Mouse (Mus musculus) splenic B cell, adult 2 months (primary cell): Measurements from ENCODE around the gene Rnf34.

Source experiments
- DNase-seq: peaks from one replicate; pipeline ENCODE4 v3.0.0-alpha.2; 2011; ENCODE audit warnings: low read depth, low spot score
- H3K27me3 ChIP-seq: 2 replicates; pipeline ENCODE4 v1.6.1; 2012; ENCODE audit warnings: mild to moderate bottlenecking, low read length, moderate library complexity, mixed read lengths; ENCODE audit not compliant: control insufficient read depth, poor library complexity, insufficient read depth, severe bottlenecking
- H3K36me3 ChIP-seq: 2 replicates; pipeline ENCODE4 v1.6.1; 2012; ENCODE audit warnings: mild to moderate bottlenecking, low read length, moderate library complexity, mixed read lengths; ENCODE audit not compliant: control insufficient read depth, poor library complexity, insufficient read depth, severe bottlenecking

Rnf34 gene

DNA sequence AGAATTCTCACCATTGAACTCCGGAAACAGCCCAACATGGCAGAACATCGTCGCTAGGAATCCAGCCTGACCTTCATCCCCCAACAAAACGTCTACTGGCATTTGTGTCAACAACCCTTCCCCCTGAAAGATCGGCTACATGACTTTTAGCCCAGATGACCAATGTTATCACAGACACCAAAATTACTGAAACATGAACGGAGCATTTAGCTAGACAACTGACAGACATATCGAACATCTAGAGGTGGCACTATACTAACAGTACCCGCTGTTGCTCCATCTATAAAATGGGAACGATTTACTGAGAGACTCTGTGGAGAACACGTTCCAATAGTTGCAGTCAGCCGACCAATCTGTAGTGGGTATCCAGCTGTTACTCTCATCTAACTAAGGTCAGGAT lies 51.3 kb downstream of the Rnf34 start:
- H3K27me3 ChIP-seq = no peaks in the 10 kb centered on the region
- no peak for DNase-seq
- H3K36me3 ChIP-seq = no peaks in the 10 kb centered on the region

DNA sequence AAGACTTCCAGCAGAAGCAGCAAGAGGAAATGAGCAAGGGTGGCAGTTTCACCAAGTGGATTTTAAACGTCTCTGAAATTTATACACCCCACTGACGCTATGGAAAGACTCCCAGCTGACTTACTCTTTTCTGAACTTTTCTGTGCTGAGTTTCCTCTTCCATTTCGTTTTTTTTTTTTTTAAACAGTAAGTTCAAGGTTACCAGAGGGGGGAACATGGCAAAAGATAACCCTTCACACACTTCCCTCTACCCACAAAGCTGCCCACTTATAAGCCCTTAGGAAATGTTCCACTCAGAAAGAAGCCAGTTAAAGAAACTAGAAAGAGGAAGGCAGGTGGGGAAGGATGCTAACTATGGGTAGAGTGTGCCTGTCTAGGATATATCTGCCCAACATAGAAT lies 51.8 kb downstream of the Rnf34 start:
- DNase-seq = no peak
- Histone ChIP-seq H3K27me3 (no peaks in the 10 kb centered on the region), H3K36me3 (no peaks in the 10 kb centered on the region)

DNA sequence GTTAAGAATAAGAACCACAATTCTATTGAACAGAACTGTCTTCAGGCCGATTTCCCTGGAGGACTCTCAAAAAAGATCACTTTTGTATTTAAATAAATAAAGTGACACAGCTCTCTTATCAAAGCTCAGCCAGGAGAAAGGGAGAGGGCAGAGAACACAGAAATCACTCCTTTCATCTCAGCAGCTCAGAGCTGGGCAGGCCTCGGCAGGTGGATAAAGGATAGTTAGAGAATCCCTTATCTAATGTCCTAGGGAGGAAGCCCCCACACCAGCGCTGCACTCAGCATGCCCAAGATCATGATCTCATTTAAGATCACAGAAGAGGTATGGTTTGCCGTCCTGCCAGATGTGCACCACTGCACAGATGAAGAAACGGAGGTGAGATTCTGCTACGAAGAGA lies 52.4 kb downstream of the Rnf34 start:
- Histone ChIP-seq H3K27me3 (no peaks in the 10 kb centered on the region), H3K36me3 (no peaks in the 10 kb centered on the region)
- DNase-seq = no peak

DNA sequence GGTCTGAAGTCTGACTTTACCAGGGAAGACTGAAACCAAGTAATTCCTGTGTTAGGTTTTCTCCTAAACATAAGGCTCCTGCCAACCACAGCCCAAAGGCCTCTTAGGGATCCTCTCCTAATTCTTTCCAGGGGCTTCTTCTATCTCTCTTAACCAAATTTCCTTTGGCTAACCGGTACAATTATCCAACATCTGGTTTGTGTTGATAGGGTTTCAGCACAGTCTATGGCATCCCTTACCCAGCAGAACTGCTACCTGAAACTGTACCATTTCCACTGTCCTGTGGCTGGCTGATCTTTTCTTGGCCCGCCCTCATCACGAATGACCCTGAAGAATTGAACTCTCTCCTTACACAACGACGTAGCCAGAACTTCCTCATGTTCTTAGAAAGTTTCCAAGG lies 53.3 kb downstream of the Rnf34 start:
- no peak for DNase-seq
- H3K36me3 ChIP-seq = no peaks in the 10 kb centered on the region
- H3K27me3 ChIP-seq = no peaks in the 10 kb centered on the region

DNA sequence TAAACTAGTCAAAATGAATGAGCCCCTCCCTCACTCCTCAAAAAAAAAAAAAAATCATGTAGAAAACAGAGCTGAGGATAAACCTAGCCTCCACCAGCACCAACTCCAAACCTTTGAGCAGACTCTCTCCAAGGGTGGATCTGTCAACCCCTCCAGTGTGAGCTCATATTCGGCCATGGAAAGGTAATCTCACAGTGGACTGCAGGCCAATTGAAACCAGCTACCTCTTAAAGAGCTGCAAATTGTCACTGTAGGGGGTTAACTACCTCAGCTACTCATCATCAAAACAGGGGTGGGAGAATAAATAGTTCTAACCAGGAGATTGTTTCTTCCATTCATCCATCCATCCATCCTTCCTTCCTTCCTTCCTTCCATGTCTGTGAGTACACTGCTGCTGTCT lies 57.3 kb downstream of the Rnf34 start:
- Histone ChIP-seq H3K27me3 (no peaks in the 10 kb centered on the region), H3K36me3 (peaks cover 2% of the 10 kb centered on the region; the same call in 1 of the 2 replicates)
- no peak for DNase-seq

DNA sequence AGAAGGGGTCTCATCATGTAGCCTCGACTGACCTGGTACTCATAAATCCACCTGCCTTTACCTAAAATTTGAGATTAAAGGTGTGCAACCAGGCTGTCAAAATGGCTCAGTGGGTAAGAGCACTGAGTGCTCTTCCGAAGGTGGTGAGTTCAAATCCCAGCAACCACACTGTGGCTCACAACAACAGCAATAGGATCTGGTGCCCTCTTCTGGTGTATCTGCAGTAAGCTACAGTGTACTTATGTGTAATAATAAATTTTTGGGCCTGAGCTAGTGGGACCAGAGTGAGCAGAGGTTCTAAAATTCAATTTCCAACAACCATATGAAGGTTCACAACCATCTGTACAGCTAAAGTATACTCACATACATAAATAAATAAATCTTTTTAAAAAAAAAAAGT lies 58.2 kb downstream of the Rnf34 start:
- no peaks in the 10 kb centered on the region for H3K27me3 ChIP-seq
- peaks cover 2% of the 10 kb centered on the region; the same call in 1 of the 2 replicates for H3K36me3 ChIP-seq
- DNase-seq = peak; percentile 37

DNA sequence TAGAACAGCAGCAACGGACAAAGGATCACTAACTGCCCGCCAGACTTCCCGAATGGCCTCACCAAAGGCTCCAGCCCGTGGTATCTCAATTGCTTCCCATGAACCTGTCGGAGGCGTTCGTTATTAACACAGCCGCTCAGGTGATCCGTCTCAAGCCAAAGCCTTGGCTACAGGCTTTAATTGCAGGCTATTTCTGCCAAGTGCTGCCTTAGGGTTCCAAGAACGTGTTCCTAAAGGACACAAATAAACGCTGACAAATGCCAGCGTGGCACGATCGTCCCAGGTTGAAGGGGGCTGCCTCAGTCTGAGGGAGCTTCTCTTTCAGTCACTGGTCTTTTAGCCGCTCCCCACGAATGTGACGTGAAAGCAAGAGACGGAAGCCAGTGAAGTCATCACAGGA lies 59.6 kb downstream of the Rnf34 start:
- no peak for DNase-seq
- H3K27me3 ChIP-seq = no peaks in the 10 kb centered on the region
- H3K36me3 ChIP-seq = peaks cover 2% of the 10 kb centered on the region; the same call in 1 of the 2 replicates

DNA sequence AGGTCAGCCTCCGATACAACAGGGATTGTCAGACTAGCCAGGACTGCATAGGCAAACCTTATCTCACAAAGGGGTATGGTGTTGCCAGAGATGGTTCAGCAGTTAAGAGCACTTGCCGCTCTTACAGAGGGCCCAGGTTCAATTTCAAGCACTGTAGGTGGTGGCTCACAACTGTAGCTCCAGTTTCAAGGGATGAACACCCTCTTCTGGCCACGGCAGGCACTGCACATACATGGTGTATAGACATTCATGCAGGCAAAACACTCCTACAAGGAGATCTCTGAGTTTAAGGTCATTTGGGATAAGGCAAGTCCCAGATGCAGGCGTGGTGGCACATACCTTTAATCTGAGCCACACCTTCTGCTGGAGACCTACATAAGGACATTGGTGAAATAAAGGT lies 63.0 kb downstream of the Rnf34 start:
- Histone ChIP-seq H3K27me3 (no peaks in the 10 kb centered on the region), H3K36me3 (peaks cover 2% of the 10 kb centered on the region; the same call in 1 of the 2 replicates)
- DNase-seq = no peak

DNA sequence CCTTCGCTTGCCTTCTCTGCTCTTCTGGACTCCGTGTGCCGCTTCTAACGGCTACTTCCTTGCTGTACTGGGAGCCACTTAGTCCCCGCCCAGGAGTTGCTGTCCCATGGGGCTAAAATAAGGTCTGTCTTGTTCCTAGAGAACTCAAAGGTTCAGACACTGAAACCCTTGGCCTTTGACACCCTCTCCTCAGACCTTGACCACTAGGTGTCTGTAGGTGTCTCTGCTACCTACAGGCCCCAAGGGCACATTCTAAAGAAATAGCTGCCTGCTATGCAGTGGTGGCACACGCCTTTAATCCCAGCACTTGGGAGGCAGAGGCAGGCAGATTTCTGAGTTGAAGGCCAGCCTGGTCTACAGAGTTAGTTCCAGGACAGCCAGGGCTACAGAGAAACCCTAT lies 66.3 kb downstream of the Rnf34 start:
- Histone ChIP-seq H3K36me3 (peaks cover under 1% of the 10 kb centered on the region; the same call in 1 of the 2 replicates), H3K27me3 (no peaks in the 10 kb centered on the region)
- no peak for DNase-seq

DNA sequence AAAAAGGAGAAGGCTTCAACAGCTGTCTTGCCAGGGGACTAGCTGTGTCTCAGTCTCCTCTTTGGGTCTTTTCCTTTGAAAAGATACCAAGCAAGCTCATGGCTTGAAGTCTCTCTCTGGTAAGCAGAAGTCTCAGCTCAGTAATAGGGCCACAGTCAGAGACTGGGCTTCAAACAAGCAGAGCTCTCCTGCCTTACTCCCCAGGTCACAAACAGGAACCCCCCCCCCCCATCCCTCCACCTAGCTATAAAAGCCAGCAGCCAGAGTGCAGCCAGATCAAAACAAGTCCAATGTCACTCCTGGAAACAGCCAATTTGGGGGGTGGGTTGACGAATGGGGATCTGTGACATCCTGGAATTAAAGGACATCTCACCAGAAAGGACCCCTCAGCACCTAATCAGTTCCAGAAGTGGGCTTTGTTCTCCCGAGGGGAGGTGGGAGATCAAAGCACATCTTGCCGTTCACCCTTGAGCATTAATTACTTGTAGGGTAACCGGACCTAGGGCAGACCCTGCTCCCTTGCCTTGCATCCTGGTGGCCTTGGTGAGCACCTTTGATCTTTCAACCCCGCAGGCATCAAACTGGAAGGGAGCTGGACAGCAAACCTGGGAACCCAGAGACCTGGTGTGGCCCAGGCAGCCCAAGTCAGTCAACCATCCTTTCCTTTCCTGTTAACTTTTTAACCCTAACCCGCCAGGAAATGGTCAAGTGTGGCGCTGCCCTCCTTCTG lies 68.3 kb downstream of the Rnf34 start:
- no peaks in the 10 kb centered on the region for H3K27me3 ChIP-seq
- no peaks in the 10 kb centered on the region for H3K36me3 ChIP-seq
- DNase-seq = no peak

DNA sequence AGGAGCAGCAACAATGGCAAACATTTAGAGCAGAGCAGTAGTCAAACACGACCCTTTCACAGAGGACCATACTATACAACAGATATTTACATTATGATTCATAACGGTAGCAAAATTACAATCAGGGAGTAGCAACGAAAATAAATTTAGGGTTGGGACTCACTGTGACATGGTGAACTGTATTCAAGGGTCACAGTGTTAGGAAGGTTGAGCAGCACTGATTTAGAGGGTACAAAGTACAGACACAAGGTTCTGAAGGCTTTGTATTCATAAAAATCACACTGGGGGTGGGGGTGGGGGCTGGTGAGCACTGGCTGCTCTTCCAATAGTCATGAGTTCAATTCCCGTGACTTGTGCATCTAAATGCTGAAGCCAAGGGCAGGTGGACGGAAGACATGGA lies 70.7 kb downstream of the Rnf34 start:
- Histone ChIP-seq H3K36me3 (no peaks in the 10 kb centered on the region), H3K27me3 (no peaks in the 10 kb centered on the region)
- no peak for DNase-seq
